Mouse (Mus musculus) kidney, postnatal 0 days (tissue): ENCODE data around the gene Cuedc1. TPM values are rescaled to one million over a fixed set of nuclear protein-coding genes. Genes with fewer than 3 reads are reported as not detected.

Source experiments
- ATAC-seq: fragments of 200-750 bp; cut with Nextera tagmentation; replicated peaks from 2 replicates; pipeline ENCODE4 v1.8.0; 2017; ENCODE audit warnings: low read depth, moderate number of reproducible peaks, moderate TSS enrichment, moderate library complexity; ENCODE audit not compliant: low FRiP score
- DNase-seq: peaks from one replicate; pipeline ENCODE4 v3.0.0-alpha.2; 2016; ENCODE audit warnings: low spot score
- H3K27ac ChIP-seq: fragments of 300-500 bp; sonication (generic); 2 replicates; pipeline ENCODE4 v1.5.1; 2014; ENCODE audit warnings: mild to moderate bottlenecking
- H3K27me3 ChIP-seq: fragments of 300-500 bp; sonication (generic); 2 replicates; pipeline ENCODE4 v1.6.1; 2014; ENCODE audit warnings: low read length, mixed read lengths; ENCODE audit not compliant: insufficient read depth
- H3K36me3 ChIP-seq: fragments of 300-500 bp; sonication (generic); 2 replicates; pipeline ENCODE4 v1.6.1; 2014; ENCODE audit warnings: low read length, mixed read lengths; ENCODE audit not compliant: insufficient read depth
- H3K4me1 ChIP-seq: fragments of 300-500 bp; sonication (generic); replicated peaks from 2 replicates; pipeline ENCODE4 v1.6.1; 2014; ENCODE audit warnings: antibody characterized with exemption, low read length, mixed read lengths; ENCODE audit not compliant: insufficient read depth
- H3K4me2 ChIP-seq: fragments of 300-500 bp; sonication (generic); 2 replicates; pipeline ENCODE4 v1.6.1; 2014; ENCODE audit warnings: mild to moderate bottlenecking, low read length, moderate library complexity, mixed read lengths
- H3K4me3 ChIP-seq: fragments of 300-500 bp; sonication (generic); replicated peaks from 2 replicates; pipeline ENCODE4 v1.5.1; 2014; ENCODE audit warnings: low read depth, low read length
- H3K9ac ChIP-seq: fragments of 300-500 bp; sonication (generic); 2 replicates; pipeline ENCODE4 v1.6.1; 2014; ENCODE audit warnings: low read depth, low read length
- H3K9me3 ChIP-seq: fragments of 300-500 bp; sonication (generic); replicated peaks from 2 replicates; pipeline ENCODE4 v1.6.1; 2016; ENCODE audit warnings: low read length, inconsistent platforms, mixed read lengths
- CTCF ChIP-seq: IDR thresholded peaks from 2 replicates; pipeline ENCODE4 v1.5.1; 2016; ENCODE audit warnings: antibody characterized with exemption, low read depth, mild to moderate bottlenecking, moderate library complexity
- WGBS: fragments of 180-500 bp; shearing (Covaris S2); extraction: QIAGEN DNeasy Blood & Tissue Kit; methylation state at CpG from one replicate; pipeline ENCODE4 v1.1.7; 2014; 5-methylcytosine and 5-hydroxymethylcytosine counted together
- polyA plus RNA-seq: library from polyadenylated mRNA; unstranded; fragments of >200 nt; fragmentation: Nextera tagmentation; extraction: Ambion mirVana; gene quantifications from 2 replicates; pipeline ENCODE4 v1.2.1, GENCODE M21; 2015

The Cuedc1 gene
- polyA plus RNA-seq = 16.4 and 19.4 TPM in 2 replicates

DNA sequence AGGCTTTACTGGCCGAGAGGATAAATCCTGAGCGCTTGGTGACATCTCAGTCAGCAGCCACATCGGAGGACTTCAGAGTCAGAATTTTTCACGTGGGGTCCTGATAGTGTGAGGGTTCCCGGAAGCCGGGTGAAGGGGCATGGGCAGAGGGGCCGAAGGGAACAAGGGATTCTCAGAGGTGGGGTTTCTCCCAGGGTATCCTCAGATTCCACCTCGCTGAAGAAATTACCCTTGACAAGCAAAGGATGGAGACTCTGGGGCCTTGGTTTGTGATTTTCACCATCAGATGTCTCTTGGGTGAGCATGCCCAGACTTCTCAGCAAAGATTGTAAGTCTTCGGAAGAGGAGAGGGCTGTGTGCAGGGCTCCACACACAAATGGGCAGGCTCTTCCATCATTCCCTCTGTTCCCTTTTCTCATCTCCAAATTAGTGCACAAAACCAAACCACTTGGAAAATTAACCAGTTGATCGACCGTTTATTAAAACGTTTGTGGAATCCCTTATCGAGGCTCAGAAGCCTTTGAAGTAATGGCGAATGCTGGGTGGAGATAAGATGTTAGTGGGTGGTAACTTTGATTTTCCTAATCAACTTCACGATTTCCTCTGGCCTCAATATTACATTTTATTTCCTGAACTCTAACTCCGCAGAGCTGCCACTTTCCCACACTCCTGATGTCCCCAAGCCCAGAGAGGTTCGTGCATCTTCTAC lies at the start of gene Cuedc1:
Gene Cuedc1 (plus strand): TSS at position 38 of the 709 bp plus-strand sequence.
- peak within 1 kb of the TSS; percentile 97 for H3K9ac ChIP-seq
- no peaks in the 10 kb centered on the region for H3K27me3 ChIP-seq
- H3K9me3 ChIP-seq = no peaks in the 10 kb centered on the region
- whole genome bisulfite sequencing = 34% methylated on average over 17 of the region's 17 CpGs
- H3K4me2 ChIP-seq = peak within 1 kb of the TSS; percentile 90
- ATAC-seq = no peak
- peak within 1 kb of the TSS; percentile 98 for H3K27ac ChIP-seq
- TF ChIP-seq CTCF = no peak
- DNase-seq = no peak
- peak within 1 kb of the TSS; percentile 89 for H3K4me3 ChIP-seq
- peaks cover 31% of the 10 kb centered on the region for H3K4me1 ChIP-seq
- no peaks in the 10 kb centered on the region for H3K36me3 ChIP-seq

DNA sequence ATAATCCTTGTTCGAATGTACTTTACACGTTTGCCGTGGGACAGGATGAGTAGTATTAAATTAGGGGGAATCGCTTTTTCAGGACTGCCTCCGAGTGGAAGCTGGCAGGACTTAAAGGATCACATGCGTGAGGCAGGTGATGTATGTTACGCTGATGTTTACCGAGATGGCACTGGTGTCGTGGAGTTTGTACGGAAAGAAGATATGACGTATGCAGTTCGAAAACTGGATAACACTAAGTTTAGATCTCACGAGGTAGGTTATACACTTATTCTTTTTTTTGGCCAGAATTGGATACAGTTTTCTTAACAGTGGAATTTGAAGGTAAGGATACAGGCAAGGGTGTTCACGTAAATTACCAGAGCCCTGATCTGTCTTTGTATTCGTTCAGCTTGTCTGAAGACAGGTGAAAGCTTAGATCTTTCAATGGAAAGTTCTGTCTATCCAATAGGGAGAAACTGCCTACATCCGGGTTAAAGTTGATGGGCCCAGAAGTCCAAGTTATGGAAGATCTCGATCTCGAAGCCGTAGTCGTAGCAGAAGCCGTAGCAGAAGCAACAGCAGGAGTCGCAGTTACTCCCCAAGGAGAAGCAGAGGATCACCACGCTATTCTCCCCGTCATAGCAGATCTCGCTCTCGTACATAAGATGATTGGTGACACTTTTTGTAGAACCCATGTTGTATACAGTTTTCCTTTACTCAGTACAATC lies 48.7 kb upstream of the Cuedc1 start:
- WGBS = 9% methylated on average over 26 of the region's 26 CpGs
- Histone ChIP-seq H3K27ac (no peak overlapping the region), H3K9ac (peak overlapping the region; percentile 99; the same call in 1 of the 2 replicates), H3K4me1 (0 out of 2 replicates have a peak, but pooled peaks cover 7% of the 10 kb centered on the region), H3K9me3 (no peaks in the 10 kb centered on the region), H3K36me3 (no peaks in the 10 kb centered on the region), H3K4me2 (peak overlapping the region; percentile 60), H3K27me3 (no peaks in the 10 kb centered on the region), H3K4me3 (peak overlapping the region; percentile 98)
- ATAC-seq = no peak
- DNase-seq = no peak
- TF ChIP-seq CTCF = 0 out of 2 replicates have a peak, but pooled peaks have one; percentile 3

DNA sequence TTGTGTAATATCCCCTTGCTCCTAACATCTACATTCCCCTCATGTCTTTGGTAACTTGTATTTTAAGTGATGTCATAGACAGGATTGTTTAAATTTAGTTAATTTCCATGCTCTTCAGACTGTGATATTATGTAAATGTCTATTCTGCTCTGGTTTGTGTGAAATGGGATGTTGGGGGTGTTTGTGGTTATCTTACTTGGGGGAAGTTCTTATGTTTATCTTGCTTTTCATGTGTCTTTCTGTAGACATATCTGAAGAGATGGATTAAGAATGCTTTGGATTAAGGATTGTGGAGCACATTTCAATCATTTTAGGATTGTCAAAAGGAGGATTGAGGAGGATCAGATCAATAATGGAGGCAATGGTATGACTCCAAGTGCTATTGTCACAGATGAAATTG lies 48.1 kb upstream of the Cuedc1 start:
- H3K9ac ChIP-seq = no peak overlapping the region
- no peaks in the 10 kb centered on the region for H3K36me3 ChIP-seq
- no peaks in the 10 kb centered on the region for H3K9me3 ChIP-seq
- TF ChIP-seq CTCF = no peak
- no peak for DNase-seq
- no peak for ATAC-seq
- 0 out of 2 replicates have a peak, but pooled peaks cover 7% of the 10 kb centered on the region for H3K4me1 ChIP-seq
- H3K4me2 ChIP-seq = peak overlapping the region; percentile 60
- no peak overlapping the region for H3K27ac ChIP-seq
- H3K4me3 ChIP-seq = peak overlapping the region; percentile 98
- no peaks in the 10 kb centered on the region for H3K27me3 ChIP-seq

DNA sequence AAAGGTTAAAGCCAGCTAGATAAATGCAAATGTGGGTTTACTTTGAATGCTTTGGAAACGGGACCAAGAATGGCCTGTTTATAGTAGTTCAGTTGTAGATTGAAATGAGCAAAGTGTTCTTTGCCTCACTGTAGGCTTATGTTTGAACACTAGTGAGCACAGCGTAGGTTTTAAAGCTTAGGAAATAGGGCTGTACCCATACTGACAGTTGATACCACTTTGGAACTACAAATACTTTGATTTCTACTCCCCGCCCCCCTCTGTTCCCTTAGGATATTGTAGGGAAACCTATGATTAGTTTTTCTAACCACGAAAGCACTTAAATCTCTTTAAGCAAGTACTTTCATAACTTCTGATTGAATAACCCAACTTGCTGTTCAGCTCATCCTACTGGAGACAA lies 45.2 kb upstream of the Cuedc1 start:
- ATAC-seq (no peak), DNase-seq (no peak)
- H3K9ac ChIP-seq = no peak overlapping the region
- H3K4me1 ChIP-seq = 0 out of 2 replicates have a peak, but pooled peaks cover 7% of the 10 kb centered on the region
- no peak overlapping the region for H3K4me3 ChIP-seq
- H3K4me2 ChIP-seq = no peak overlapping the region
- no peak for TF ChIP-seq CTCF
- no peaks in the 10 kb centered on the region for H3K9me3 ChIP-seq
- H3K27ac ChIP-seq = no peak overlapping the region
- 79% methylated on average over 4 of the region's 4 CpGs for WGBS
- no peaks in the 10 kb centered on the region for H3K36me3 ChIP-seq
- H3K27me3 ChIP-seq = no peaks in the 10 kb centered on the region

DNA sequence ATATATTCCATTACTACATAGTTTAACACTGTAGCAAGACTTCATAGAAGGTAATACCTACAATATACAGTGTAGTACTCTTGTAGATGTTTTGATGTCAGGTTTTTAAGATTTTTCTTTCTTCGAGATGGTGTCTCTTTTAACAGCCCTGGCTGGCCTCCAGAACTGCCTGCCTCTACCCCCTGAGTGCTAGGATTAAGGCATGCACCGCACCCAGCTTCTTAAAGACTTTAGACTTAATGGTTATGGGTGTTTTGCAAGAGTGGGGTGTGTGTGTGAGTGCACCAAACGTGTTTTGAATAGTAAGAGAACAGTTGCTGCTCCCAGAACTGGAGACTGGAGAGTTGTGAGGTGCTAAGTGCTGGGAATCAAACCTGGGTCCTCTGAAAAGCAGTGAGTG lies 44.0 kb upstream of the Cuedc1 start:
- no peak for ATAC-seq
- no peak overlapping the region for H3K4me2 ChIP-seq
- H3K4me1 ChIP-seq = 0 out of 2 replicates have a peak, but pooled peaks cover 7% of the 10 kb centered on the region
- no peak overlapping the region for H3K9ac ChIP-seq
- DNase-seq = no peak
- H3K27ac ChIP-seq = no peak overlapping the region
- H3K36me3 ChIP-seq = no peaks in the 10 kb centered on the region
- H3K27me3 ChIP-seq = no peaks in the 10 kb centered on the region
- H3K4me3 ChIP-seq = no peak overlapping the region
- no peak for TF ChIP-seq CTCF
- H3K9me3 ChIP-seq = no peaks in the 10 kb centered on the region
- WGBS = 58% methylated on average over 3 of the region's 3 CpGs

DNA sequence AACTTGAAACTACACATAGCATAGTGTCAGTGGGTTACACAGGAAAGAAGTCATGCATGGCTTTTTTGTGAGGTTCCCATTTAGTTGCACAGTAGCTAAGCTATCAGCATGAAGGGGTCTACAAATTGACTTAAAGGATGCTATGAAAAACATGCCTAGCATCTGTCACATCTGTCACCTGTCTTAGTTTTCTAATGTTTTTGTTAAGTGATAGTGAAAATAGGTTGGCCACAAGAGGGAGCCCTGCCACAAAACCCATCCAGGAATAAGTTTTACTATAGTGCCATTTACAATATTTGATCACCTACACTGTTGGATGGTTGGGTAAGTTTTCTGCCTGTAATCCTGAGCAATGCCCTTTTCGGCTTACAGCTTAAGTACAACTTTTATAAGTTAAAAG lies 43.3 kb upstream of the Cuedc1 start:
- Histone ChIP-seq H3K27ac (no peak overlapping the region), H3K4me3 (no peak overlapping the region), H3K4me1 (0 out of 2 replicates have a peak, but pooled peaks cover 3% of the 10 kb centered on the region), H3K27me3 (no peaks in the 10 kb centered on the region), H3K36me3 (no peaks in the 10 kb centered on the region), H3K9me3 (no peaks in the 10 kb centered on the region), H3K9ac (no peak overlapping the region), H3K4me2 (no peak overlapping the region)
- ATAC-seq (0 out of 2 replicates have a peak, but pooled peaks have one; percentile 11), DNase-seq (peak; percentile 72)
- TF ChIP-seq CTCF = peak; percentile 76
- WGBS = 70% methylated on average over 1 of the region's 1 CpGs
